Mouse (Mus musculus) 3134 (cell line): ENCODE measurements at regions not wholly inside any gene's neighbourhood (a gene's known extent, or its start where the extent isn't known, plus 50 kb on each side); places are given as distances from the start of the nearest gene placed in this dataset.

Source experiments
- DNase-seq: peaks from one replicate; pipeline ENCODE4 v3.0.0-alpha.2; 2011; ENCODE audit warnings: low spot score; ENCODE audit not compliant: insufficient read length; ENCODE audit errors: extremely low read depth

DNA sequence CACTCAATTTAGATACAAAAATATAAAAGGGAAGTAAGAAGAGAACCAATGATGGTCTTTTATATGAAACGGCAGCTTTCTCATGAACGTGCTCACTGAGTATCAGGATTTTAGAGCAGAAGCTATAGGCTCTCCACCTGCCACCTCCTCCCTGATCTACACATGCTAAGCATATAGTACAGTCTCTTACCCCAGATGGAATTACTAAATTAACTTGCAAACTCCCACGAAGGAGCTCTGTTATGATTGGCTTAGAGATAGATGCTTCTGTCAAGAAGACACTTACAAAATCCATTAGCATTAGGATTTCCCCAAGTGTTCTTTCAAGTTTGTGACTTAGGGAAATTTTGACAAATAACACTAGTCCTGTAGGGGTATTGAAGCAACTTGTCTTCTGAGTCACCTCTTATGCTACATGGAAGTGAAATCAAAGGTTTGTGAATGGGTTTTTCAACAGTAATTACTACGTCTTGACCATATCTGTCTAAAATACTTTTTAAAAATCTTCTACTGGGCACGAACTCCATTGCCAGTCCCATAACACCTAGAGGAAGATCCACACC, 60.6 kb downstream of the Crygs start:
- DNase-seq, result no peak

DNA sequence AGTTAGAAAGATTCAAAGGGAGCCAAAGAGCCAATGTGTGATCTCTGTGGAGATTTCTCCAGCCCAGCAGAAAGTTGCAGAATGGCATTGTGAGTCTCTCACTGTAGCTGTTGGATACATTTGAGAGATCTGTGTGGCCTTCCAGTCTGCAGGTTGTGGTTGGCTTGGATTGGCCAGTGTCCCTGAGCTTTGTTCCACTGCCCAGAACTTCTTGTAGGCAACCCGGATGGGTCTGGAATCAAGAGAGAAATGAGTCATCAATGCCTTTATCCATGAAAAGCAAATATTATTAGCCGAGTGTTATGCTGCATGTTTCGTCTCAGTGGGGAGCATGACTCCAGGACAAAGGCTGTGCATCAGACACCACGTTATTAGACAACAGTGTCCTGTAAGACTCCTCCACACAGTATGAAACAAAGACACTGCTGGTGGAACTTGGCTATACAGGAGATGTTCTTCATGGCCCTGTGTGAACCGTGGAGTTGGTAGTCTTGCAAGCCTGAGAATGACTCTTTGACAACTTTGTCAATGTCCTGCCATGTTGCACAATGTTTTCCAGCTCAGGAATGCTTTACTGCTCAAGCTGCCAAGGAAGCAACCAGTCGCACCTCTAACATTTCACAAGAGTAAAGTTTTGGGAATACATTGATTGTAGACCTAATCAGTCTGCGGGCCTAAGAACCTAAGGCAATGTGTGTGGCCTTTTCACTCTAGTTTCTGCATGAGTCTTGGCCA, 67.1 kb downstream of the Crygs start:
- no peak for DNase-seq

DNA sequence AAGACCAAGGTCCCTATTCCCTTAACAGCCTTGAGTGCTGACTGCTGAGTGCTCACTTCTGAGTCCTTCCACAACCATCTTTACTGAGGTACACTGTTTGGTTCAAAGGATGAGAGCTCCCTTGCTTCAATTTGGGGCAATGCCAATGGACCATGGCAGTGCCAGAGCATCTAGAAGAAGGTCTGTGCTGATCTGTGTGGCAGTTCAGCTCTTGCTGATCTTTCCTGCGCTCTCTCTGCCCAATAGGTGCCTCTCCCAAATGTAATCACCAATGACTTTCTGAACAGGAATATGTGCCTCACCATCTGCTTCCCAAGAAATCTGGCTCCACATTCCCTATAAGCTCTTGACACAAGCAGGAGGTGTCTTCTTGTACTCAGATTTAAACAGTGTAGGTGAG, 67.9 kb downstream of the Crygs start:
- DNase-seq, result no peak

DNA sequence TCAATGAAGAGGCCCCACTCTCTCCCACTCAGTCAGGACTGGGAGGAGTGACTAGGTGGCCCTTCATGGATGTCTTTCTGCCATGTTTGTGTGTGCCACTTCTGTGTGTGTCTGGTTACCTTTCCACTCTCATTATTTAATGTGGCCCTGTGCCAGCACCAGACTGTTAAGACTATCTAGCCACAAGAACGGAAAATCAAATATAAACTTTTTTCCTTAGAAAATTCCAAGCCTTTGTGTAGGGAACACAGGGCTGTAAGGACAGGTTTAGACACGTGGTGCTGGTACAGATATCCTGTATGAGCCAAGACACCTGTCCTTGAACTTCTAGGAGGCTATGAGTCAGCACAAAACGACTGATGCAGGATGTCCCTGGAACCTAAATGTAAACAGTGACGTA, 69.9 kb downstream of the Crygs start:
- no peak for DNase-seq

DNA sequence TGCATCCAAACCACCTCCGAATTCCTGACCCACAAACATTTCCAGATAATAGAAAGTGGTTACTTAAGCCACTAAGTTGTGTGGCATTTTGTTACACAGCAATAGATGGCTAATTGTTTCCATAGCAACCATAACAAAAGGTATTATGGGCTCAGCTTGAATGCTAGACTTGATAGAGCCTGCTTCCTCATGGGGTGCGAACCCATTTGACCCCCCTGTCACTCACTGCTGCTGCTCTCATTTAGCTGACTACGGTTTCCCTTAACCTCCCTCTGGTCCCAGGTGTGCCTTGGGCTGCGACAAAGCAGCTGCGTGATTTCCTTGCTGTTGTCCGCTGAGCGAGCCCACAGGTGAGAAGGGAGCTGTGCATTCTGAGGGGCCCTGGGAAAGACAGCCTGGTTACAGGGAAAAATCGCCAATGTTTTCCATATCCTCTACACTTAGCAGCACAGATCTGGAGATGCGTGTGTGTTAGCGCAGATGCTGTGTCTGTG, 76.8 kb downstream of the Crygs start:
- DNase-seq, result no peak

DNA sequence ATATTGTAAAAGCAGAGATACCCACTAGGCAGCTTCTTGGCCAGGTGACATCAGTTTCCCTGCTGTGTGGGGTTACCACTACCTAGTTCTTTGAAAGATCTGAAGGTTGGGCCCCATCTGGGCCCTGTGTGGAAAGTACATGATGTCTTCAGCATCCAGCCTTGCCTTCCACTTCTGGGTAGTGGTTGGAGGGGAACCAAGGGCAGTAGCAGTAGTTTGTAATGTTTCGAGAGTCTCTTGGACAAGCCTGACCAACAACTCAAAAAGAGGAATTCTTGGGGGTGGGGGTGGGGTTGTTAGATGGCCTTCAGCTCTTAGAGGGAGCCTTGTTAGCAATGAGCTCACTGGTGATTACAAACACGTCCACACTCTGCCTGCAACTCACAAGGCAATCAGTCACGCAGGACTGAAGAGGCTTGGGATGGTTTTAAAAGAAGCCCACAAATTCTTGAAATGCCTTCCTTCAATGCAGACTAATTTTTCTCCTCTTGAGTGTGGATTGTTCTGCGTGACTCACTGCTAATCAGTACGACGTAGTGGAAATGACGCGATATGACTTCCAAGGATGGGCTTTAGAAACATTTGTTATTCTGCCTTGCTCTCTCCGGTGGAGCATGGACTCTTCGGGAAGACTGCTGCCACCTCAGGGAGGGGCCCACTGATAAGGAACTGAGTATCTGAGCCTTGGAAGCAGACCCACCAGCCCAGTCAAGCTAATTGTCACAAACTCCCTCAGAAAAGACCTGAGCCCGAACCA, 76.9 kb upstream of the Dgkg start:
- DNase-seq, result no peak

DNA sequence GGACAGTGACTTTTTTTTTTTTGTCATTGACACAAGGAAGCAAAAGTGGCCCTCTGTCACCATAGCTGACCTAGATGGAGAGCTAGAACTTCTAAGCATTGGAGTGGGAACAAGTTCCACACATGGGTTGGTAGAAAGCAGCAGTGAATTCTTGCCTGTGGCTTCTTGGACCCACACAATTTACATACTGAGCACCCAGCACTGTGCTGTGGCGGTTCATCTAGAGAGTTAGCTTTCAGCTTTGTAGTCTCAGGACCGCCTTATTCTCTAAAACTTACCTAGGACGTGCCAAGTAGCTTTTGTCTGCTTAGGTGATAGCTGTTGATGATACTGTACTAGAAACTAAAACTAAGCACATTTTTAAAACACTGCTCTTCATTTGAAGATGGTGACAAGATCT, 72.1 kb upstream of the Dgkg start:
- no peak for DNase-seq

DNA sequence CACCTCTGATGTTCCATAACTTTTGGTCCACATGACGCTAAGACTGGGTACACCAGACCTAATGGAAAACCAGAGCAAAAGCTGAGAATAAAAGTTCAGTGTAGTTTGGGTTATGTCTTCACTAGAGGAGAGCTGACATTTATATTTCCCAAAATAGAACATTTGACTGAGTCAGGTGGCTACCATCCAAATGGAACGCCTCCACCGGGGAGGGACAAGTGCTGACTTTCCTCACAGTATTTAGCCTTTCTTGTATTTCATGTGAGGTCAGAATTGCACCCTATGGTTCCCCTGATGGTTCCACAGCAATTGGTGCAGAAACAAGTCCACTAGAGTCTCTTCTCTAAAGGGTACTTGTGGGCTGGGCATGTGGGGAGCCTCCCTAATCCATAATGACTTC, 68.2 kb upstream of the Dgkg start:
- peak; percentile 14 for DNase-seq

DNA sequence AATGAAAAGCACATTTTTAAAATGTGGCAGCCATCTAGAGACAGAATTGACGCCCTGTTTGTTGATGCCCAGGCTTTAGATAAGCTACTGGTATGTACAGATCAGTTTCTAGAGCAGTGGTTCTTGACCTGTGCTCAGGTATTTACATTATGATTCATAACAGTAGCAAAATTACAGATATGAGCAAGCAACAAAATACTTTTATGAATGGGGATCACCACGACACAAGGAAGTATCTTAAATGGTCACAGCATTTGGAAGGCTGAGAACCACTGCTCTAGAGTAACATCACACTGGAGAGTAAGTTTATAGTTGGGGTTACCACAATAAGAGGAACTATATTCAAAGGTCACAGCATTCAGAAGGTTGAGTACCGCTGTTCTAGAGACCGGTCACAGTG, 66.3 kb upstream of the Dgkg start:
- no peak for DNase-seq

DNA sequence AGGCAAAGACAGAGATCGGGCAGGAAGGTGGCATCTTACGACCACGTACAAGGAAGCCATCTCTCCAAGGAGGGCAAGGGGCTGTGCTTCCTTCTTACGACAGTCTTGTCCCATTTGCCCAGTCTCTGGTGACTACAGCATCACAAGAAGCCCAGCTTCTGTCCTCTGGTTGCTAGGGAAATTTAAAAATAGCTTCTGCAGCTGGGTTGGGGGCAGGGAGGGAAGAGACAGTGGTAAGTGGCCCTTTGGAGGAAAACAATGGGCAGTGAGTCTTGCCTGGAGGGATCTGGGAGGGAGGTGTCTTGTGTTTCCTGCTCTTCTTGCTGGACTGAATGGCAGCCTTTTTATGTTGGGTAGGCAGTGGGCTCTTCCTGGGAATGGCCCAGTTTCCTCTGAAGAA, 62.8 kb upstream of the Dgkg start:
- no peak for DNase-seq

DNA sequence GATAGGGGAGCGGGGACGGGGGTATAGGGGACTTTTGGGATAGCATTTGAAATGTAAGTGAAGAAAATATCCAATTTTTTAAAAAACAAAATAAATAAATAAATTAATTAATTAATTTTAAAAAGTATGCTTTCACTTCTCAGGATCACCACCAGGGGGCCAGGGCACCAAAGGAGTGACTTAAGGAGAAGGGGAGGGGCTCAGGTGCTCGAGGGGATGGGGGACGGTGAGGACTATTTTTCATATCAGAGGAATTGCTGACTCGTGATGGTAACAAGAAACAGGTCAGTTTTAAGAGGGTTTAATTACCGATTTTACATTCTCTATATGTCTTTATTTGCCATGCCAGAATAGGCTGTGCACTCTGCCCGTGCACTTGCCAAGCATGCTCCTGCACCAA, 62.3 kb upstream of the Dgkg start:
- no peak for DNase-seq

DNA sequence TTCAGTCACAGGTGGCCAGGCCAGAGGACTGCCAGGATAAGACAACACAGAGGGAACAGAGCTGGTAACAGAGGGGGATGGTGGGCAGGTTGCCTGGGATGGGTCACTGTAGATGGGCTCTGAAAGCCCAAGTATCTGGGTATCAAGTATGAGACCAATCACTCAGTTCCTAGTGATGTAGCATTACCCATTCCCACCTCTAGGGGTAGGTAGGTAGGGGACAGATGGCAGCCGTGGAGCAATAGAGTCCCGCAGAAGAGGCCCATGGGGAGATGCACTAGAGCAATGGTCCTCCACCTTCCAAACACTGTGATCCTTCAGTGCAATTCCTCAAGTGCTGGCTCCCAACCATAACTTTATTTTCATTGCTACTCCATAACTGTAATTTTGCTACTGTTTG, 60.4 kb upstream of the Dgkg start:
- DNase-seq, result no peak

DNA sequence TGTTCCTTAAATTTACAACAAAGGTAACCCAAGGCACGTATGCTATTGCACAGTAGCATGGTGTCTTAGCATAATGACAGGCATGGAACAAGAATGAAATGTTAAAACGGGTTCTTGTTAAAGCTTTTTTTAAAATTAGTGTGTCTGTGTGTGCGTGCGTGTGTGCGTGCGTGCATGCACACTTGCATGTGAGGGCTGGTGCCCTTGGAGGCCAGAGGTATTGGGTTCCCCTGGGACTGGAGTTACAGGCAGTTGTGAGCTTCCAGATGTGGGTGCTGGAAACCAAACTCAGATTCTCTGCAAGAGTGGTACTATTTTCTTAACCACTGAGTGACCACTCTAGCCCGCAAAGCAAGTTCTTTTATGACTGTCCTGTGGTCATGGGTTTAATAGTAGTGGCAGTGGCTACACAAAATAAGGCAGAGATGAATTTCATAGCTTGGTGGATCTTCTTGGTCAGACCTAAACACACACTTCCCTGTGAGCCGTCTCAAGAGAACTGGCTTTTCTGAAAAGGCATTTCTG, 59.3 kb upstream of the Dgkg start:
- no peak for DNase-seq

DNA sequence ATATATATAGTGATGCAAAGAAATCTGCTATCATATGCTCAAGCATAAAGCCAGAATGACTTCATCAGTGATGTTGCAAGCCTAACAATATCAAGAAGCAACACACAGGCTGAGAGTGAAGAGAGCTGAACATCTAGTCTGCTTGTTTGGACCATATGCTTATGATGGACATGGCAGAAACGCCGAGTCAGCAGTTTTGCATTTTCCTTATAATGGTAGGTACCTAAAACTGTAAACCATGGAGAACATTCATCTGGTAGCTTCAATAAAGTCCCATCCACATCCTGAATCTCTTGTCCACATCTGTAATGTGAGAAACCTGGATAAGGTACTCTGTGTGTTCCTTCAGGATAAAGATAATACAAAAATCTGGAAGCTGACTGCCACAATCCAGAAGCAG, 57.3 kb upstream of the Dgkg start:
- DNase-seq, result no peak

DNA sequence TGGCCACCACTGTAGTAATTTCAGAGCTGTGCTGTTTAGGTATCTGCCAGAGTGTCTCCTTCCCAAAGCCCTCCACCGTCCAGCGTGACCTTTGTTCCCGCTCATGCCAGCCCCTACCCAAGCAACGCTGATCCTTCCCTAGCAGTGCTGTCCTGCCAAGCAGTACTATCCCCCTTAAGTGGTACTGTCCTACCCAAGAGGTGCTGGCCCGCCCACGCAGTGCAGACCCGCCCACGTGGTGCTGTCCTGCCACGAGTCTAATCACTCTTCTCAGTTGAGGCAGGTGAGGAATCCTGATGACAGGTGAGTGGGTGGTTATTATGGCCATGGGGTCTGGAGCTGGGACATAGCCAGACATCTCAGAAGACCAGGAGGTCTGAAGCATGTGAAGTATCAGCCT, 51.7 kb upstream of the Dgkg start:
- peak; percentile 8 for DNase-seq
